Mouse (Mus musculus): Measurements from ENCODE around the gene Cacna1h. TPM values are rescaled to one million over a fixed set of nuclear protein-coding genes. Genes with fewer than 3 reads are reported as not detected.

Cacna1h gene
- polyA plus RNA-seq, 2 experiments: 0.50 to 1.2 TPM

DNA sequence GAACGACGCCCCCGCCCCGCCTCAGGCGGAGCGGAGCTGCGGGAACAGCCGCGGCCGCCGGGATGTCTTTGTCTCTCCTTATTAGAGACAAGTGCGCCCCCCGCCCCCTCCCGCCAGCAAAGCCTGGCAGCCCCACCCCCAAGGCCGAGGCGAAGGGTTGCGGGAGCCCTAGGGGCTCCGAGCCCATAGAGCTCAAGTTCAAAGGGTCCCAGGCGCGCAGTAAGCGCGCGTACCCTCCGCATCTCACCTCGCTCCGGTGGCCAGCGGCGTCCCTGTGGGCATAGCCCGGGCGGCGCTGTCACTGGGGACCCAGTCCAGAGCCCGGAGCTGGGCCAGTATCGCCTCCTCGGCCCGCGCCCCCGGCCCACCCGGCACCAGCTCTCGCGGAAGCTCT, 363 bp downstream of the Cacna1h start:
- no peak overlapping the region for H3K9ac ChIP-seq (replicated peaks)
- TF ChIP-seq EP300 (IDR thresholded peaks at IDR 0.05; ENCODE audit: low read depth) (no peak), CTCF (IDR thresholded peaks at IDR 0.05; ENCODE audit: low read depth) (no peak)
- peak overlapping the region; percentile 48 for H3K4me2 ChIP-seq (ENCODE audit: low read depth)
- H3K36me3 ChIP-seq (replicated peaks; ENCODE audit: control insufficient read depth, insufficient read depth, low read depth): no peaks in the 10 kb centered on the region
- H3K27ac ChIP-seq: no peak overlapping the region
- ATAC-seq (ENCODE audit: insufficient read depth) (no peak), DNase-seq (ENCODE audit: low read depth in 3 of 3, low spot score in 3 of 3) (no peak)
- H3K4me1 ChIP-seq (replicated peaks; ENCODE audit: control insufficient read depth in 2 of 2, insufficient read depth in 2 of 2, low read length in 1 of 2): no peaks in the 10 kb centered on the region
- H3K9me3 ChIP-seq (ENCODE audit: control insufficient read depth, low read length): no peaks in the 10 kb centered on the region
- peak overlapping the region; percentile 41 to 51 for H3K4me3 ChIP-seq (ENCODE audit: insufficient read depth in 1 of 2, low read depth in 2 of 2, low read length in 2 of 2)
- WGBS (ENCODE audit: insufficient replicate concordance): 1% methylated on average over 40 of the region's 40 CpGs
- H3K27me3 ChIP-seq (ENCODE audit: control insufficient read depth, insufficient read depth, low read length): peaks cover 44% of the 10 kb centered on the region

- no peak overlapping the region for H3K9ac ChIP-seq (replicated peaks)
Measured at GRCm38 (mm10) chr17:25432433-25433181, 976 bp downstream of the Cacna1h start.

GRCm38 (mm10) chr17:25430534-25430933, 3.0 kb downstream of the Cacna1h start:
- ATAC-seq (ENCODE audit: insufficient read depth) (no peak), DNase-seq (ENCODE audit: low read depth in 3 of 3, low spot score in 3 of 3) (no peak)
- TF ChIP-seq CTCF (IDR thresholded peaks at IDR 0.05; ENCODE audit: low read depth) (no peak), EP300 (IDR thresholded peaks at IDR 0.05; ENCODE audit: low read depth) (no peak)
- H3K9me3 ChIP-seq (ENCODE audit: control insufficient read depth, low read length): no peaks in the 10 kb centered on the region
- H3K36me3 ChIP-seq (replicated peaks; ENCODE audit: control insufficient read depth, insufficient read depth, low read depth): no peaks in the 10 kb centered on the region
- H3K4me3 ChIP-seq (ENCODE audit: insufficient read depth in 1 of 2, low read depth in 2 of 2, low read length in 2 of 2): no peak overlapping the region
- H3K4me2 ChIP-seq (ENCODE audit: low read depth): no peak overlapping the region
- no peaks in the 10 kb centered on the region for H3K4me1 ChIP-seq (replicated peaks; ENCODE audit: control insufficient read depth in 2 of 2, insufficient read depth in 2 of 2, low read length in 1 of 2)
- WGBS (ENCODE audit: insufficient replicate concordance): 40% methylated on average over 8 of the region's 8 CpGs
- H3K27ac ChIP-seq: no peak overlapping the region
- H3K27me3 ChIP-seq (ENCODE audit: control insufficient read depth, insufficient read depth, low read length): peaks cover 40% of the 10 kb centered on the region
- H3K9ac ChIP-seq (replicated peaks): no peak overlapping the region

More at GRCm38 (mm10) chr17:25432433-25433181, 976 bp downstream of the Cacna1h start:
- ATAC-seq (ENCODE audit: insufficient read depth) (no peak), DNase-seq (ENCODE audit: low read depth in 3 of 3, low spot score in 3 of 3) (no peak)
- no peaks in the 10 kb centered on the region for H3K9me3 ChIP-seq (ENCODE audit: control insufficient read depth, low read length)
- 2% methylated on average over 53 of the region's 53 CpGs for WGBS (ENCODE audit: insufficient replicate concordance)
- H3K4me1 ChIP-seq (replicated peaks; ENCODE audit: control insufficient read depth in 2 of 2, insufficient read depth in 2 of 2, low read length in 1 of 2): no peaks in the 10 kb centered on the region
- peaks cover 44% of the 10 kb centered on the region for H3K27me3 ChIP-seq (ENCODE audit: control insufficient read depth, insufficient read depth, low read length)
- H3K27ac ChIP-seq: no peak overlapping the region
- no peak for TF ChIP-seq EP300 (IDR thresholded peaks at IDR 0.05; ENCODE audit: low read depth)
- no peak for TF ChIP-seq CTCF (IDR thresholded peaks at IDR 0.05; ENCODE audit: low read depth)
- no peaks in the 10 kb centered on the region for H3K36me3 ChIP-seq (replicated peaks; ENCODE audit: control insufficient read depth, insufficient read depth, low read depth)
- peak overlapping the region; percentile 48 for H3K4me2 ChIP-seq (ENCODE audit: low read depth)
- peak overlapping the region; percentile 21 to 51; a peak in 3 of 4 replicates for H3K4me3 ChIP-seq (ENCODE audit: insufficient read depth in 1 of 2, low read depth in 2 of 2, low read length in 2 of 2)

DNA sequence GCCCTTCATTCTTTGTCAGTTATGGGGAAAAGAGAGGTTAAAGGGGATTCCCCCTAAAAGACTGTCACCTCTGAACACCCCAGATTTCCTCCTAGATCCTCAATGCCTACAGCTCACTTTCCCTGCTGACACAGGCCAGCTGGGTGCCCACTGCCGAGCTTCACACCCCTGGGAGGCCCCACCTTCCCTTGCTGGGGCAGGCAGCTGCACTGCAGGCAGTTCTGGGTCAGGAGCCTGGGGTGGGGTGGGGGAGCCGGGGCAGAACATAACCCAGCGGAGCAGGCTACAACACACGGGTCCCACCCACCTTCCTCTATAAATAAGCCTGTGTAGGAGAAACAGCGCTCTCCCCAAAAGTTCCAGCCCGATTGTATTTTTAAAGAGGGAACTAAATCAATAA, 3.7 kb downstream of the Cacna1h start:
- H3K4me1 ChIP-seq (replicated peaks; ENCODE audit: control insufficient read depth in 2 of 2, insufficient read depth in 2 of 2, low read length in 1 of 2): no peaks in the 10 kb centered on the region
- peaks cover 35% of the 10 kb centered on the region for H3K27me3 ChIP-seq (ENCODE audit: control insufficient read depth, insufficient read depth, low read length)

GRCm38 (mm10) chr17:25429240-25429639, 4.3 kb downstream of the Cacna1h start:
- Histone ChIP-seq H3K4me3 (ENCODE audit: insufficient read depth in 1 of 2, low read depth in 2 of 2, low read length in 2 of 2) (no peak overlapping the region), H3K4me1 (replicated peaks; ENCODE audit: control insufficient read depth in 2 of 2, insufficient read depth in 2 of 2, low read length in 1 of 2) (no peaks in the 10 kb centered on the region), H3K36me3 (replicated peaks; ENCODE audit: control insufficient read depth, insufficient read depth, low read depth) (no peaks in the 10 kb centered on the region), H3K4me2 (ENCODE audit: low read depth) (no peak overlapping the region), H3K9me3 (ENCODE audit: control insufficient read depth, low read length) (no peaks in the 10 kb centered on the region), H3K9ac (replicated peaks) (no peak overlapping the region), H3K27me3 (ENCODE audit: control insufficient read depth, insufficient read depth, low read length) (peaks cover 28% of the 10 kb centered on the region), H3K27ac (no peak overlapping the region)
- ATAC-seq (ENCODE audit: insufficient read depth) (no peak), DNase-seq (ENCODE audit: low read depth in 3 of 3, low spot score in 3 of 3) (no peak)
- WGBS (ENCODE audit: insufficient replicate concordance): 29% methylated on average over 5 of the region's 5 CpGs
- no peak for TF ChIP-seq EP300 (IDR thresholded peaks at IDR 0.05; ENCODE audit: low read depth)
- TF ChIP-seq CTCF (IDR thresholded peaks at IDR 0.05; ENCODE audit: low read depth): no peak

More for the DNA sequence above, 3.7 kb downstream of the Cacna1h start:
- DNase-seq (ENCODE audit: low read depth in 3 of 3, low spot score in 3 of 3) (no peak), ATAC-seq (ENCODE audit: insufficient read depth) (no peak)
- WGBS (ENCODE audit: insufficient replicate concordance): 34% methylated on average over 6 of the region's 6 CpGs
- Histone ChIP-seq H3K4me2 (ENCODE audit: low read depth) (no peak overlapping the region), H3K27ac (no peak overlapping the region), H3K9ac (replicated peaks) (no peak overlapping the region), H3K4me3 (ENCODE audit: insufficient read depth in 1 of 2, low read depth in 2 of 2, low read length in 2 of 2) (no peak overlapping the region), H3K9me3 (ENCODE audit: control insufficient read depth, low read length) (no peaks in the 10 kb centered on the region), H3K36me3 (replicated peaks; ENCODE audit: control insufficient read depth, insufficient read depth, low read depth) (no peaks in the 10 kb centered on the region)
- TF ChIP-seq EP300 (IDR thresholded peaks at IDR 0.05; ENCODE audit: low read depth) (no peak), CTCF (IDR thresholded peaks at IDR 0.05; ENCODE audit: low read depth) (no peak)

Measured in liver, embryonic 14.5 days (tissue).